9 mouse cellular contexts compared by ENCODE assay signal in the genomic region with DNA sequence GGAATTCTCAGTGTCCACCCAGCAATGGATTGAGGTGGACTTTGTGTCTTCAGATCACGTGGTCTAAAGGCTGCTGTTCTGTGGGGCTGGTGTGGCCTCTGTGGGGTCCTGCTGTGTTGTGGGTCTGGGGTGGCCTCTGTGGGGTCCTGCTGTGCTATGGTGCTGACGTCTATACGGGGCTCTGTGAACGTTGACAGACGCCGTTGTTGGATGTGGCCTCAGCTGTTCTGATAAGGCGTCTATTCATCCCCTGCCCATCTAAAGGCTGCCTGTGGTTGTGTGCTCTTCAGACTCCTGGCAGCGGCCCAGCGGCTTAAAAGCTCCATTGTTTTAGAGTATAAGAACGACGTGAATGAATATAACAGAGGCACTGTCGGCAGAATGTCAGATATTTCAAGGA. TPM values are rescaled to one million over a fixed set of nuclear protein-coding genes. Genes with fewer than 3 reads are reported as not detected.
DNase-seq lines count a peak whose midpoint lies in the region; ATAC-seq and TF ChIP-seq lines count a peak whose summit lies in the region.
"Had no signal": no experiment of that assay in that cellular context is flagged by ENCODE, and none has a peak within 500 bp of the region (broad histone marks: within the 10 kb centered on the region; RNA-seq: fewer than 3 reads in every experiment).

No protein-coding gene starts in this region.

- 30% methylated on average over 12 of the region's 12 CpGs for WGBS in lung, postnatal 0 days
- 6% methylated on average over 12 of the region's 12 CpGs for WGBS in forebrain, embryonic 15.5 days
- WGBS in hindbrain, embryonic 14.5 days: 32% methylated on average over 12 of the region's 12 CpGs
- 42% methylated on average over 12 of the region's 12 CpGs for WGBS in neural tube, embryonic 15.5 days

- H3K27me3 ChIP-seq in lung, postnatal 0 days (replicated peaks; ENCODE audit: insufficient read depth, low read length): no peaks in the 10 kb centered on the region
- H3K27me3 ChIP-seq in forebrain, embryonic 15.5 days: no peaks in the 10 kb centered on the region
- H3K27me3 ChIP-seq in hindbrain, embryonic 14.5 days (ENCODE audit: control insufficient read depth, insufficient read depth, low read length): no peaks in the 10 kb centered on the region
- no peaks in the 10 kb centered on the region for H3K27me3 ChIP-seq in neural tube, embryonic 15.5 days (replicated peaks)
- H3K27me3 ChIP-seq: embryonic facial prominence, embryonic 15.5 days had no signal

- ATAC-seq in lung, postnatal 0 days: no peak
- peak; percentile 77 for ATAC-seq in forebrain, embryonic 15.5 days (replicated peaks)
- ATAC-seq in hindbrain, embryonic 14.5 days (ENCODE audit: low FRiP score): peak; percentile 82
- peak; percentile 28; the same call in 1 of the 2 replicates for ATAC-seq in neural tube, embryonic 15.5 days (ENCODE audit: low FRiP score)

- H3K9ac ChIP-seq in lung, postnatal 0 days (replicated peaks; ENCODE audit: low read depth): 0 out of 2 replicates have a peak overlapping the region, but pooled peaks have one; percentile 5
- no peak overlapping the region for H3K9ac ChIP-seq in forebrain, embryonic 15.5 days (replicated peaks)
- no peak overlapping the region for H3K9ac ChIP-seq in hindbrain, embryonic 14.5 days
- no peak overlapping the region for H3K9ac ChIP-seq in neural tube, embryonic 15.5 days (replicated peaks)
- H3K9ac ChIP-seq: embryonic facial prominence, embryonic 15.5 days had no signal

- DNase-seq in lung, postnatal 0 days (ENCODE audit: low spot score): no peak
- DNase-seq in lung, postnatal 36 days: no peak
- peak; percentile 49 for DNase-seq in hindbrain, embryonic 14.5 days (ENCODE audit: low spot score)
- DNase-seq in ovary, adult 18-20 months (ENCODE audit: low spot score): no peak
- no peak for DNase-seq in kidney, postnatal 25 days
- DNase-seq: kidney, postnatal 10 days had no signal

- H3K4me2 ChIP-seq in lung, postnatal 0 days (replicated peaks; ENCODE audit: low read depth, low read length): no peak overlapping the region
- no peak overlapping the region for H3K4me2 ChIP-seq in forebrain, embryonic 15.5 days (replicated peaks)
- no peak overlapping the region for H3K4me2 ChIP-seq in hindbrain, embryonic 14.5 days (replicated peaks)
- H3K4me2 ChIP-seq in neural tube, embryonic 15.5 days: no peak overlapping the region
- H3K4me2 ChIP-seq: embryonic facial prominence, embryonic 15.5 days had no signal

- TF ChIP-seq EP300 in lung, postnatal 0 days (IDR thresholded peaks at IDR 0.05): no peak

- H3K36me3 ChIP-seq in lung, postnatal 0 days (ENCODE audit: insufficient read depth, low read length): no peaks in the 10 kb centered on the region
- peaks cover 4% of the 10 kb centered on the region; the same call in 1 of the 2 replicates for H3K36me3 ChIP-seq in forebrain, embryonic 15.5 days
- H3K36me3 ChIP-seq in hindbrain, embryonic 14.5 days (replicated peaks; ENCODE audit: control insufficient read depth, insufficient read depth): peaks cover 19% of the 10 kb centered on the region; the same call in 1 of the 2 replicates
- peaks cover 7% of the 10 kb centered on the region; the same call in 1 of the 2 replicates for H3K36me3 ChIP-seq in neural tube, embryonic 15.5 days

- no peak overlapping the region for H3K4me3 ChIP-seq in lung, postnatal 0 days (ENCODE audit: low read depth, low read length)
- H3K4me3 ChIP-seq in forebrain, embryonic 15.5 days: no peak overlapping the region
- no peak overlapping the region for H3K4me3 ChIP-seq in hindbrain, embryonic 14.5 days (replicated peaks; ENCODE audit: low read length)
- no peak overlapping the region for H3K4me3 ChIP-seq in neural tube, embryonic 15.5 days (replicated peaks)
- H3K4me3 ChIP-seq: embryonic facial prominence, embryonic 15.5 days had no signal

- no peaks in the 10 kb centered on the region for H3K4me1 ChIP-seq in lung, postnatal 0 days (ENCODE audit: insufficient read depth, low read depth, low read length)
- H3K4me1 ChIP-seq in forebrain, embryonic 15.5 days: peaks cover 11% of the 10 kb centered on the region; the same call in 1 of the 2 replicates
- H3K4me1 ChIP-seq in hindbrain, embryonic 14.5 days (replicated peaks; ENCODE audit: control insufficient read depth, insufficient read depth, low read length): peaks cover 21% of the 10 kb centered on the region
- peaks cover 5% of the 10 kb centered on the region; the same call in 1 of the 2 replicates for H3K4me1 ChIP-seq in neural tube, embryonic 15.5 days
- H3K4me1 ChIP-seq: embryonic facial prominence, embryonic 15.5 days had no signal

- no peak overlapping the region for H3K27ac ChIP-seq in lung, postnatal 0 days (ENCODE audit: low read length)
- peak overlapping the region; percentile 21; the same call in 1 of the 2 replicates for H3K27ac ChIP-seq in forebrain, embryonic 15.5 days (replicated peaks)
- H3K27ac ChIP-seq in hindbrain, embryonic 14.5 days: peak overlapping the region; percentile 41; the same call in 1 of the 2 replicates
- H3K27ac ChIP-seq in neural tube, embryonic 15.5 days (replicated peaks): peak overlapping the region; percentile 41; the same call in 1 of the 2 replicates
- H3K27ac ChIP-seq: embryonic facial prominence, embryonic 15.5 days had no signal

- TF ChIP-seq CTCF in lung, postnatal 0 days (IDR thresholded peaks at IDR 0.05): no peak

- no peaks in the 10 kb centered on the region for H3K9me3 ChIP-seq in lung, postnatal 0 days (ENCODE audit: low read length)
- no peaks in the 10 kb centered on the region for H3K9me3 ChIP-seq in forebrain, embryonic 15.5 days
- no peaks in the 10 kb centered on the region for H3K9me3 ChIP-seq in hindbrain, embryonic 14.5 days (ENCODE audit: control insufficient read depth, low read length)
- H3K9me3 ChIP-seq in neural tube, embryonic 15.5 days (replicated peaks): no peaks in the 10 kb centered on the region
- H3K9me3 ChIP-seq: embryonic facial prominence, embryonic 15.5 days had no signal

RNA-seq across cellular contexts. Expression of a gene that starts 29.3 kb away (rescaled TPM):
- polyA plus RNA-seq in lung, postnatal 0 days (2015; fragmentation: Nextera tagmentation; extraction: Ambion mirVana): 48.4 and 62.8 TPM in 2 replicates
- 26.9 and 27.4 TPM in 2 replicates for polyA plus RNA-seq in forebrain, embryonic 15.5 days (2015; fragmentation: Nextera tagmentation; extraction: Ambion mirVana)
- 25.8 and 29.0 TPM in 2 replicates for polyA plus RNA-seq in hindbrain, embryonic 14.5 days (2014; fragmentation: Nextera tagmentation; extraction: Ambion mirVana)
- 19.0 and 21.3 TPM in 2 replicates for polyA plus RNA-seq in neural tube, embryonic 15.5 days (2015; fragmentation: Nextera tagmentation; extraction: Ambion mirVana)
